Mouse (Mus musculus): ENCODE results near the gene Crym. TPM values are rescaled to one million over a fixed set of nuclear protein-coding genes. Genes with fewer than 3 reads are reported as not detected.

Gene Crym
- total RNA-seq, 2 experiments from 2014 or later = not detected

- no peak for ATAC-seq (replicated peaks; ENCODE audit: poor library complexity, severe bottlenecking)
Measured at GRCm38 (mm10) chr7:120172188-120172700, 29.7 kb downstream of the Crym start.

GRCm38 (mm10) chr7:120163581-120164251, 38.2 kb downstream of the Crym start:
- ATAC-seq (replicated peaks; ENCODE audit: poor library complexity, severe bottlenecking) = no peak

- no peak for ATAC-seq (replicated peaks; ENCODE audit: poor library complexity, severe bottlenecking)
Measured at GRCm38 (mm10) chr7:120158121-120158613, 43.7 kb downstream of the Crym start.

- no peak for ATAC-seq (replicated peaks; ENCODE audit: poor library complexity, severe bottlenecking)
Measured at GRCm38 (mm10) chr7:120157575-120158061, 44.3 kb downstream of the Crym start.

- no peak for ATAC-seq (replicated peaks; ENCODE audit: poor library complexity, severe bottlenecking)
Measured at GRCm38 (mm10) chr7:120156841-120157409, 45.0 kb downstream of the Crym start.

GRCm38 (mm10) chr7:120150898-120151297, 51.0 kb downstream of the Crym start:
- ATAC-seq (replicated peaks; ENCODE audit: poor library complexity, severe bottlenecking) = no peak

- ATAC-seq (replicated peaks; ENCODE audit: poor library complexity, severe bottlenecking) = no peak
Measured at GRCm38 (mm10) chr7:120150257-120150656, 51.7 kb downstream of the Crym start.

- ATAC-seq (replicated peaks; ENCODE audit: poor library complexity, severe bottlenecking) = no peak
Measured at GRCm38 (mm10) chr7:120145191-120145590, 56.7 kb downstream of the Crym start, which contains the start of gene Zp2. Zp2 (minus strand) TSS chr7:120145291.

- ATAC-seq (replicated peaks; ENCODE audit: poor library complexity, severe bottlenecking) = no peak
Measured at GRCm38 (mm10) chr7:120142743-120143142, 59.2 kb downstream of the Crym start.

Other genes starting within 250 kb of the Crym start
- not detected in 2 replicates for gene Dnah3, start 106.8 kb downstream of the Crym start, total RNA-seq (2014; fragmentation: Nextera tagmentation)
- not detected in 2 replicates for gene Dnah3, start 106.8 kb downstream of the Crym start, total RNA-seq (2017)
- 4.7 and 14.4 TPM in 2 replicates for gene Tmem159, start 99.8 kb downstream of the Crym start, total RNA-seq (2014; fragmentation: Nextera tagmentation)
- 7.7 and 7.8 TPM in 2 replicates for gene Tmem159, start 99.8 kb downstream of the Crym start, total RNA-seq (2017)
- gene Zp2, start 56.8 kb downstream of the Crym start, total RNA-seq (2014; fragmentation: Nextera tagmentation) = not detected in 2 replicates
- gene Zp2, start 56.8 kb downstream of the Crym start, total RNA-seq (2017) = not detected in 2 replicates
- not detected in 2 replicates for gene Anks4b, start 28.3 kb downstream of the Crym start, total RNA-seq (2014; fragmentation: Nextera tagmentation)
- not detected in 2 replicates for gene Anks4b, start 28.3 kb downstream of the Crym start, total RNA-seq (2017)
- not detected in 2 replicates for gene Abca14, start 1.9 kb upstream of the Crym start, total RNA-seq (2014; fragmentation: Nextera tagmentation)
- gene Abca14, start 1.9 kb upstream of the Crym start, total RNA-seq (2017) = not detected in 2 replicates
- gene Abca15, start 126.6 kb upstream of the Crym start, total RNA-seq (2014; fragmentation: Nextera tagmentation) = not detected in 2 replicates
- gene Abca15, start 126.6 kb upstream of the Crym start, total RNA-seq (2017) = not detected in 2 replicates
- not detected in 2 replicates for gene Abca16, start 207.5 kb upstream of the Crym start, total RNA-seq (2014; fragmentation: Nextera tagmentation)
- not detected in 2 replicates for gene Abca16, start 207.5 kb upstream of the Crym start, total RNA-seq (2017)